Mouse (Mus musculus) limb, embryonic 15.5 days (tissue): Measurements from ENCODE around the gene Tmem101. TPM values are rescaled to one million over a fixed set of nuclear protein-coding genes. Genes with fewer than 3 reads are reported as not detected.

ENCODE experiments used
- ATAC-seq: fragments of 200-750 bp; cut with Nextera tagmentation; 2 replicates; pipeline ENCODE4 v1.8.0; 2017; ENCODE audit warnings: low read depth, moderate TSS enrichment; ENCODE audit not compliant: insufficient number of reproducible peaks, low FRiP score, low TSS enrichment
- H3K27ac ChIP-seq: fragments of 300-500 bp; sonication (generic); 2 replicates; pipeline ENCODE4 v1.5.1; 2015; ENCODE audit warnings: moderate library complexity, mild to moderate bottlenecking, inconsistent platforms
- H3K27me3 ChIP-seq: fragments of 300-500 bp; sonication (generic); 2 replicates; pipeline ENCODE4 v1.6.1; 2015; ENCODE audit warnings: inconsistent platforms
- H3K36me3 ChIP-seq: fragments of 300-500 bp; sonication (generic); 2 replicates; pipeline ENCODE4 v1.6.1; 2015; ENCODE audit warnings: inconsistent platforms
- H3K4me1 ChIP-seq: fragments of 300-500 bp; sonication (generic); 2 replicates; pipeline ENCODE4 v1.6.1; 2015; ENCODE audit warnings: inconsistent platforms
- H3K4me2 ChIP-seq: fragments of 300-500 bp; sonication (generic); 2 replicates; pipeline ENCODE4 v1.6.1; 2015; ENCODE audit warnings: mild to moderate bottlenecking, inconsistent platforms
- H3K4me3 ChIP-seq: fragments of 300-500 bp; sonication (generic); 2 replicates; pipeline ENCODE4 v1.5.1; 2015; ENCODE audit warnings: mild to moderate bottlenecking, inconsistent platforms
- H3K9ac ChIP-seq: fragments of 300-500 bp; sonication (generic); 2 replicates; pipeline ENCODE4 v1.6.1; 2015; ENCODE audit warnings: inconsistent platforms
- H3K9me3 ChIP-seq: fragments of 300-500 bp; sonication (generic); 2 replicates; pipeline ENCODE4 v1.6.1; 2016; ENCODE audit warnings: inconsistent platforms
- WGBS: fragments of 180-500 bp; shearing (Covaris S2); methylation state at CpG from one replicate; pipeline ENCODE4 v1.1.7; 2015; 5-methylcytosine and 5-hydroxymethylcytosine counted together
- polyA plus RNA-seq: library from polyadenylated mRNA; unstranded; fragments of >200 nt; fragmentation: Nextera tagmentation; extraction: Ambion mirVana; gene quantifications from 2 replicates; pipeline ENCODE4 v1.2.1, GENCODE M21; 2015

Tmem101 gene
- polyA plus RNA-seq, 1 experiment from 2014 or later: 37.5 TPM

GRCm38 (mm10) chr11:102107732-102108131 is 48.5 kb downstream of the Tmem101 start, which contains the start of gene Pyy:
Gene Pyy (minus strand): TSS chr11:102107832.
- no peak for ATAC-seq
- Histone ChIP-seq H3K4me1 (peaks cover 10% of the 10 kb centered on the region), H3K9ac (no peak within 1 kb of the TSS), H3K4me3 (no peak within 1 kb of the TSS), H3K9me3 (no peaks in the 10 kb centered on the region), H3K36me3 (no peaks in the 10 kb centered on the region), H3K27ac (no peak within 1 kb of the TSS), H3K4me2 (peak within 1 kb of the TSS; percentile 25; the same call in 1 of the 2 replicates), H3K27me3 (peaks cover 68% of the 10 kb centered on the region)
- WGBS: 4% methylated on average over 9 of the region's 9 CpGs

GRCm38 (mm10) chr11:102106911-102107310 is 49.3 kb downstream of the Tmem101 start:
- Histone ChIP-seq H3K27me3 (peaks cover 68% of the 10 kb centered on the region), H3K27ac (no peak overlapping the region), H3K9me3 (no peaks in the 10 kb centered on the region), H3K4me1 (peaks cover 15% of the 10 kb centered on the region), H3K4me2 (peak overlapping the region; percentile 25; the same call in 1 of the 2 replicates), H3K36me3 (no peaks in the 10 kb centered on the region), H3K4me3 (no peak overlapping the region), H3K9ac (no peak overlapping the region)
- WGBS: 2% methylated on average over 21 of the region's 21 CpGs
- ATAC-seq: no peak

Other genes starting within 250 kb of the Tmem101 start
- gene Sost, start 189.4 kb downstream of the Tmem101 start, polyA plus RNA-seq: 0.16 and 0.50 TPM in 2 replicates
- gene Cfap97d1, start 172.1 kb downstream of the Tmem101 start, polyA plus RNA-seq: not detected in 2 replicates
- 26.9 and 37.0 TPM in 2 replicates for gene Dusp3, start 169.4 kb downstream of the Tmem101 start, polyA plus RNA-seq
- 5.8 and 6.0 TPM in 2 replicates for gene Mpp3, start 127.9 kb downstream of the Tmem101 start, polyA plus RNA-seq
- gene Cd300lg, start 114.9 kb downstream of the Tmem101 start, polyA plus RNA-seq: 2.2 and 2.4 TPM in 2 replicates
- gene Mpp2, start 67.9 kb downstream of the Tmem101 start, polyA plus RNA-seq: 7.5 and 8.8 TPM in 2 replicates
- gene Ppy, start 55.1 kb downstream of the Tmem101 start, polyA plus RNA-seq: not detected in 2 replicates
- gene Pyy, start 48.6 kb downstream of the Tmem101 start, polyA plus RNA-seq: not detected in 2 replicates
- gene Nags, start 10.9 kb downstream of the Tmem101 start, polyA plus RNA-seq: 0.12 and 0.14 TPM in 2 replicates
- gene Lsm12, start 28.9 kb upstream of the Tmem101 start, polyA plus RNA-seq: 119 and 130 TPM in 2 replicates
- 25.1 and 27.6 TPM in 2 replicates for gene G6pc3, start 33.2 kb upstream of the Tmem101 start, polyA plus RNA-seq
- gene Hdac5, start 73.8 kb upstream of the Tmem101 start, polyA plus RNA-seq: 94.1 and 96.7 TPM in 2 replicates
- 13.0 and 13.8 TPM in 2 replicates for gene BC030867, start 92.5 kb upstream of the Tmem101 start, polyA plus RNA-seq
- 0.20 and 0.24 TPM in 2 replicates for gene Asb16, start 112.3 kb upstream of the Tmem101 start, polyA plus RNA-seq
- gene Tmub2, start 128.5 kb upstream of the Tmem101 start, polyA plus RNA-seq: 53.4 and 53.9 TPM in 2 replicates
- gene Atxn7l3, start 140.2 kb upstream of the Tmem101 start, polyA plus RNA-seq: 15.0 and 18.0 TPM in 2 replicates
- 76.0 and 85.7 TPM in 2 replicates for gene Ubtf, start 163.3 kb upstream of the Tmem101 start, polyA plus RNA-seq
- gene Slc4a1, start 209.8 kb upstream of the Tmem101 start, polyA plus RNA-seq: 5.9 and 10.4 TPM in 2 replicates
- 1.2 and 1.6 TPM in 2 replicates for gene Rundc3a, start 237.0 kb upstream of the Tmem101 start, polyA plus RNA-seq